Mouse (Mus musculus) myocyte (in vitro differentiated cells): ENCODE data around the gene Cptp.

Experiments
- CEBPB ChIP-seq: IDR thresholded peaks from 2 replicates; pipeline ENCODE4 v1.6.1; 2011; ENCODE audit warnings: mild to moderate bottlenecking, moderate library complexity; ENCODE audit not compliant: poor library complexity, insufficient read depth, severe bottlenecking
- E2F4 ChIP-seq: IDR thresholded peaks from one replicate; pipeline ENCODE4 v1.6.1; 2011; ENCODE audit warnings: mild to moderate bottlenecking, control low read depth, moderate library complexity; ENCODE audit not compliant: insufficient read depth
- MAX ChIP-seq: IDR thresholded peaks from one replicate; pipeline ENCODE4 v1.6.1; 2011; ENCODE audit warnings: low read depth, mild to moderate bottlenecking, control low read depth
- MYOD1 ChIP-seq, 3 experiments: IDR thresholded peaks; one replicate each; pipeline ENCODE4 v1.6.1; 2011; ENCODE audit warnings: control low read depth in 2 of 3, low read depth in 2 of 3, mild to moderate bottlenecking in 2 of 3, moderate library complexity in 1 of 3; ENCODE audit not compliant: insufficient read length in 2 of 3, control insufficient read depth in 1 of 3
- MYOG ChIP-seq, 3 experiments: IDR thresholded peaks; one replicate each; pipeline ENCODE4 v1.6.1; 2011; ENCODE audit warnings: control low read depth in 2 of 3, low read depth in 2 of 3, mild to moderate bottlenecking in 2 of 3; ENCODE audit not compliant: insufficient read length in 2 of 3, control insufficient read depth in 1 of 3, insufficient read depth in 1 of 3
- POLR2A ChIP-seq: IDR thresholded peaks from one replicate; pipeline ENCODE4 v1.6.1; 2011; ENCODE audit warnings: low read depth, mild to moderate bottlenecking, control low read depth, moderate library complexity; ENCODE audit not compliant: insufficient read length
- POLR2AphosphoS2 ChIP-seq: IDR thresholded peaks from one replicate; pipeline ENCODE4 v1.6.1; 2011; ENCODE audit warnings: low read depth, control low read depth; ENCODE audit not compliant: insufficient read length
- REST ChIP-seq: IDR thresholded peaks from one replicate; pipeline ENCODE4 v1.6.1; 2011; ENCODE audit warnings: mild to moderate bottlenecking, control low read depth, moderate library complexity; ENCODE audit not compliant: insufficient read depth, insufficient read length
- TCF12 ChIP-seq: IDR thresholded peaks from one replicate; pipeline ENCODE4 v1.6.1; 2011; ENCODE audit warnings: mild to moderate bottlenecking, control low read depth; ENCODE audit not compliant: poor library complexity, insufficient read depth, severe bottlenecking
- TCF3 ChIP-seq: IDR thresholded peaks from one replicate; pipeline ENCODE4 v1.6.1; 2011; ENCODE audit warnings: low read depth, control low read depth; ENCODE audit not compliant: insufficient read length
- USF1 ChIP-seq: IDR thresholded peaks from one replicate; pipeline ENCODE4 v1.6.1; 2011; ENCODE audit warnings: low read depth, mild to moderate bottlenecking, control low read depth, moderate library complexity

DNA sequence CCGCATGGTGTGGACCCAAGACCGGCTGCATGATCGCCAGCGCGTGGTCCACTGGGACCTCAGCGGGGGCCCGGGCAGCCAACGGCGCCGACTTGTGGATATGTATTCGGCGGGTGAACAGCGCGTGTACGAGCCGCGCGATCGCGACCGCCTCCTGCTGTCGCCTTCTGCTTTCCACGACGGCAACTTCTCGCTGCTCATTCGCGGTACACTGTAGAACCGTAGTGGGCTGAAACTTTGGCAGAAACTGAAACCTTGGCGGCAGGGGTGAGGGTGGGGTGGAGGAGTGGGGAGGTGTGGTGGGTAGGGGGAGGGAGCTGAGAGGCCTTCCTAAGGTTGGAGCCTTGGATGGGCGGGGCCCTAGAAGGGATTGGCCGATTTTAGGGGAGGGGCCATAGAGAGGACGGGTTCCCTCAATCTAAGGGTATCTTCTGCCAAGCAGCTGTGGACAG is 28.2 kb downstream of the Cptp start:
- TF ChIP-seq POLR2A, result peak; percentile 32
- TF ChIP-seq USF1, result no peak
- TF ChIP-seq TCF3, result no peak
- no peak for TF ChIP-seq REST
- no peak for TF ChIP-seq E2F4
- no peak for TF ChIP-seq POLR2AphosphoS2
- no peak for TF ChIP-seq CEBPB
- no peak for TF ChIP-seq TCF12
- TF ChIP-seq MAX, result no peak
- no peak for TF ChIP-seq MYOG (IDR thresholded peaks at IDR 0.05; ENCODE audit: control insufficient read depth in 1 of 3, insufficient read depth in 1 of 3, insufficient read length in 2 of 3, low read depth in 2 of 3)
- no peak for TF ChIP-seq MYOD1 (IDR thresholded peaks at IDR 0.05; ENCODE audit: control insufficient read depth in 1 of 3, insufficient read length in 2 of 3, low read depth in 2 of 3)
